Mouse (Mus musculus): ENCODE results near the gene Rad23b. TPM values are rescaled to one million over a fixed set of nuclear protein-coding genes. Genes with fewer than 3 reads are reported as not detected.

Rad23b gene
- total RNA-seq, 2 experiments from 2014 or later = 203 to 212 TPM

Other genes starting within 250 kb of the Rad23b start
- 1 to 10 TPM; 5.1 to 5.8 TPM for gene Klf4, start 182.4 kb downstream of the Rad23b start, total RNA-seq (2021)

Data from left cerebral cortex, postnatal 4 days (tissue).